Mouse (Mus musculus) ovary, postnatal 10 days (tissue): ENCODE measurements around the gene Gm49425.
A peak's percentile ranks its signal among the peaks of the same experiment; 100 is the strongest.
"Not testable (repeated sequence)": the region's sequence is repeated elsewhere in the genome, so short reads cannot be mapped to it uniquely, and the experiment has no call there.

Source experiments
- DNase-seq: peaks from one replicate; pipeline ENCODE4 v3.0.0; 2022; ENCODE audit warnings: low spot score

The Gm49425 gene

DNA sequence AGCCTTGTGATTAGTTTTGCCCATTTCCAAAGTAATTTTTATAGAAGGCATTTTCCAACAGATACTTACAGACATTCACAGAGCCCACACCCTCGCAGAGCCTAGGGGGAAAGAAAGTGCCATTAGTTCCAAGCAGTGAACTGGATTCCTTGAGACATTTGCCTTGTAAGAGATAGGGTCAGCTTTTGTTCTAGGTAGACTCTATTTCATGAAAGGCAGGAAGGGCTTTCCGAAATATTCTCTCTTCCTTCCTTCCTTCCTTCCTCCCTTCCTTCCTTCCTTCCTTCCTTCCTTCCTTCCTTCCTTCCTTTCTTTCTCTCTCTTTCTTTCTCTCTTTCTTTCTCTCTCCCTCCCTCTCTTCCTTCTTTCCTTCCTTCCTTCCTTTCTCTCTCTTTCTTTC is at the start of gene Gm49425:
Gene Gm49425 (minus strand): TSS at position 101 of the 400 bp plus-strand sequence.
- not testable (repeated sequence) for DNase-seq

DNA sequence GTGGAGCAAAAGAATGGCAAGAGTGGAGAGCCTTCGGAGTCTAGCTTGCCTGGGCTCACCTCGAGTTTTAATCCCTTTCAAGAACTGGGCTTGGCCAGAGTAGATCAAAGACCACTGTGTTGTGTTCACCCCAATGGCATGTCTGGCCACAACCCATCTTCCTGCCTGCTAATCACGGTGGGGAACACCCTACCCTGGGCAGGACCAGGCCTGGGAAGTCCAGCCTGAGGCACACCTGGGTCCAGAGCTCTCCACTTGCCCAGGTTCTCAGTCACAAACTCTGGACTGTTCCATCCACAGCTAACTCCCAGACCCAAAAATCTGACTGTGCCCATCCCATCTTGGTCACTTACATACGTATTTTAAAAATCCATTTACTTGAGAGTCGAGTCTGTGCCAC is 45.8 kb upstream of the Gm49425 start, which contains the start of gene Krt90:
Gene Krt90 (minus strand): TSS at position 101 of the 400 bp plus-strand sequence.
- DNase-seq: no peak

DNA sequence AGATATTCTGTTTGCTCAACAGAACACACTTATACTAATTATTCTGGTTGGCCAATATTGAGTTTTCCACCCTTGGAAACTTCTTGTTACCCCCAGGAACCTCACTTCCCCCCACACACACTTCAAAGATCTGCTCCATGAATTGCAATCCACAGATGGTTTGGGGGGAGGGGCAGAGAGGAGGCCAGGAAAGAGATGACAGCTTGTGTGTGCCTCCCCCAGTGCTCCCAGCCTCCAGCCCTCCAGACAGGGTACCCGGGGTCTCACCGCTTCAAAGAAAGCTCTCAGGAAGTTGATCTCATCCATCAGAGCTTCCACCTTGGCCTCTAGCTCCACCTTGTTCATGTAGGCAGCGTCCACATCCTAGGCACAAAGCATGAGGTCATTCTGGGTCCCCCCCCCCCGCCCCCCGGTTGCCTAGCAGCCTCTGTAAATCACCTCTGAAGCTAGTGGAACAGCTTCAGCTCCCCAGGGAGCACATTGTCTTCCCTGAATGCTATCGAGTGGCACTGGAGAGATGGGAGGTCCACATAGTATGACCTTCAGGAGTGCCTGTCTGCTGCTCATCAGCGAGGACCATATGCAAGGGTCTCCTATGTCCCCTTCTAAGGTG is 41.1 kb upstream of the Gm49425 start:
- DNase-seq: no peak

DNA sequence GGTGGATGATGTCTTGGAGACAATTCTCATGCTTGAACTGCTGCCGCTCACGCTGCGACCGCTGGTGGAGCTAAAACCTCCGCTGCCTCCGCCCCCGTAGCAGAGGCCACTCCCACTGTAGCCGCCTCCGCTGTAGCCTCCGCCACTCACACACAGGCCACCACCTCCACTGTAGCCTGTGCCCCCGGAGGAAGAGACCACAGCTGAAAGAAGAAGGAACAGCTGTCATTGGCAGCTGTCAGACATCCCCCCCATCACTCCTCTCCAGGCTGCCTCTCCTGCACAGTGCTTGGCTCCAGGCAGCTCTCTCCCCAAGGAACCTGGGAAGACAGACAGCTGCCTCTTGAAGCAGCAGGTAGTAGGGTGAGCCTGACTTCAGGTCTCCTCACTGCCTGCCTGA is 36.1 kb upstream of the Gm49425 start:
- DNase-seq: no peak

DNA sequence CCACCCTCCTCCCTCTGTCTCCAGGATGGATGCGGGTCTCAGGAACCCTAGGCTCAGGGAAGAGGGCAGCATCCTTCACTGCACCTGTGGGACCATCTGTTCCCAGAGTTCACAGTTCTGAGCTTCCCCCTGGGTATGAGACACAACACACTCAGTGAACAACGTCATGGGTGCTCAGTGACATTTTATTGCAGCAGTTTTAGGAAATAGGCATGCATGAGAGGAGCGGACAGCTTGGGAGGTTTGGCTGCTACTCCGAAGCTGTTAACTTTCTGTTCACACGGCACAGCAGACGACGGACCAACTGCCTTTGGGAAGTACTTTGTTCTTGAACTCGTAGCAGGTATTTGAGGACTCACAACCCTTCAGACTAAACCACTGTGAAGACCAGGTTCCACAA is 35.1 kb upstream of the Gm49425 start:
- no peak for DNase-seq

DNA sequence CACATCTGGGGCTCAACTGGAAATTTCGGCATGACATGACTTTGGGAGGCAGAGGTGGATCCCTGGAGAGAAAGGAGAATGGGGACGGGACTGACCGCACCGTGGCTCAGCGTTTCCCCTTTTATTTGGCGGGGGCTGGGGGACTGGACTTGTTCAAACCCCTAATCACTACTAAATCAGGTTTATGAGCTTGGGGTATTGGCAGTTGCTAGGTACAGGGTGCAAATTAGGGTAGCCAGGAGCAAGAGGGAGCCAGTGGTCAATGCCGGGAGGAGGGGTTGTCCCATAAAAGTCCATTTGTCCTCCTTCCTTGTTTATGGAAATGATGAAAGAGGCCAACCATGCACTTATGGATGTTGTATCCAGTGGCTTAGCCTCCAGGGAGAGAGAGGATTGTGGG is 33.5 kb upstream of the Gm49425 start, which contains the start of gene Krt82:
Gene Krt82 (minus strand): TSS at position 101 of the 400 bp plus-strand sequence.
- no peak for DNase-seq

DNA sequence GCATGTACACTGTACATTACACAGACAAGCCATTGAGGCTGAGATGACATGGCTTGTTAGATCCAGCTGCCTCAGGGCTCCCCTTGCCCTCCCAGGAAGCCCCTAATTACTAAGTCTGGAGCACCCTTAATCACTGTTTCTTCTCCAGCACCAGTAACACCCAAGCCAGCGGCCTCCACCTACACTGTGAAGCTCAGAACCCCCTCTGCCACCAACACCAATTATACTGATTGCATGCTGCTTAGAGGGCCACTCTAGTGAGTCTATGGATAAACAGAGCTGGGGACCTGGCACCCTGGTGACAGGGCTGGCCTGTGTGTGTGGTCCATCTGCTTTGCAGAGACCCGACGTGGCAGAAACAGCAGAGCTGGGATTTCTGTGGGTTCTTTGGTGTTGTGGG is 27.4 kb upstream of the Gm49425 start:
- DNase-seq: no peak

DNA sequence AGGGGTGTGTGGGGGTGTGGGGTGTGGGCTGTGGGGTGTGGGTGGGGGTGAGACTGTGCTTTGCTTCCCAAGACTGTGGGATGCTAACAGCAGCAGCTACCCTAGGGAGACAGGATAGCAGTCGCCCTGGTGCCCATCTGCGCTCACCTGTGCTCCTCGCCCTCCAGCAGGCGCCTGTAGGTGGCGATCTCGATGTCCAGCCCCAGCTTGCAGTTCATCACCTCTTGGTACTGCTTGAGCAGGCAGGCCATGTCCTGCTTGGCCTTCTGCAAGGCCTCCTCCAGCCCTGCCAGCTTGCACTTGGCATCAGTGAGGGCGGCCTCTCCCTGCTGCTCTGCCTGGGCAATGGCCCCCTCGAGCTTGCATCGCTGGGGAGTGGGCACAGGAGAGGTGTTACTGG is 25.5 kb upstream of the Gm49425 start:
- no peak for DNase-seq

DNA sequence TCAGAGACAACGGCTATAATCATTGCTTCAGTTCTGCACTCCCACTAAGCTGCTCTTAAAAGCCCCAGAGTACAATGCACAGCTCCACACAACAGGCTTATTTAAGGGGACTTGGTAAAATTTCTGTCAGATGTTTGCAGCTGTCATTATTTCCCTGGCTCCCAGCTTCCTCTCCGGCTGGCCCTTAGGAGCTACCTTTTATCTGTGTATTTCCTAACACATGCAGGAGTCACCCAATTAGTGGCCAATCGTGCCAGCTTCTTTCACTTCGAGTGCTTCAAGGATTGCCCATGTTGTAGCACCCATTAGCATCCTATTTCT is 21.5 kb upstream of the Gm49425 start:
- no peak for DNase-seq

DNA sequence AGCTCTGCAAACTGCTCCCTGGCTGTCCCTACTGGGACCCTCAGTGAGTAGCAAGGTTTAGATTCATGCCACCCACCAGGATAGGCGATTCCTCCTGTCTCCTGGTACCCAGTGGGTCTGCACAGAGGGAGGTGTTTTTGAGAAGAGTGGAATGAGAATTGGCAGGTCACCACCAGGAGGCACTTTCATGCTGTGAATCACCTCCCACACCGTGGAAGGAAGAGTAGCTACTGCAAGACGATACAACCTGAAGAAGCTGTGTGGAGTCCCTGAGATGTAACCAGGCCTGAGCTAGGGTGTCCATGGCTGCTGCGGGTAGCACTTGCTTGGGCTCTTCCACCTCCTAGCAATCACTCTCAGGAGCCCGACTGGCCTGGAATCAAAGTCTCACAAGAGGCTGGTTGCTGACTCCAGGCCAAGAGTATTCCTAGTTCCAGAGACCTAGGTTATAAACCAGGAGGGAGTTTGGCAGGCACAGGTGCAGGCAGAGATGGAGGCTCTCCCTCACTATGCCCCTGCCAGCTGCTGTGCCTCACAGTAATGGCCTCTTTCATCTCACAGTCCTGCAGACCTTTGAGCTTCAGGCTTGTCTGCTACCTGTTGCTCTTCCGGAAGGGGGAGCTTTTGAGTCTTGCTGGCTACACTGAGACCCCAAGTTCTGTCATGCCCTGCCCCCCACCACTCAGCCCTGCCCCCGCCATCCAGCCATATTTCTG is 21.0 kb upstream of the Gm49425 start:
- no peak for DNase-seq

DNA sequence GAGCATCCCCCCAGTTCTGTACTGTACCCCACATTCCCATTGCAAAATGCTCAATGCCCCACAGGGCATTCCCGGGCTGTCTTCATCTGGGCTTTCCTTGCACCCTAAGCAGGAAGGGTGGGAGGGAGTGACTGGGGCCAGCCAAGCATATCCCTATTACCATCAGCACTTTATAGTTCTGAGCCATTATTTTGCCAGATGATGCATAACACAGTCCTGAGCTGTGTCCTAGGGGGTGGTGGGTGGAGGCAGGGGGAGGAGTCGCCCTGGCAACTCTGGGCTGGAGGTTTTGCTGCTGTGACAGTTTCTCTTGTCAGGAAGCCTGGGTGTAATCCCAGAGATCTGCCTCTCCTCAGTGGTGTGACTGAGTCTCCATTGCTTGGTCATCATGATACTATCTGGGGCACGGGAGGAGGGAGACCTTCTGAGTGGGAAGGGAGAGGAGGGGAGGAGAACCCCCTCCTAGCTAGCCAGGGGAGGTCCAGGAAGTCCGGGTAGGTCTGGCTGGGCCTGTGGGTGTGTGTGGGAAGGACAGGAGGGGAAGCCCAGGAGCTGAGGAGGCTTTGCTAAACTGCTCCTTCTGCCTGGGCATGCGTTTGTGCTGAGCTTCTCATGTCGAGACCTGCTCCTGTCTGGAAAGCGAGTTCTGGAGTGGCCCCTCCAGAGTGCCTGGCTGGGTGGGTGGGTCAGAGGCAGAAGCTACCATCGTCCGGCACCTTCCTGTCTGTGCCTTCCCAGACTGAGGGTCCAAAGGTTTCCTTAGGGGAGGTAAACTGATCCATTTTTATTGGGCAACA is 19.2 kb upstream of the Gm49425 start:
- no peak for DNase-seq

DNA sequence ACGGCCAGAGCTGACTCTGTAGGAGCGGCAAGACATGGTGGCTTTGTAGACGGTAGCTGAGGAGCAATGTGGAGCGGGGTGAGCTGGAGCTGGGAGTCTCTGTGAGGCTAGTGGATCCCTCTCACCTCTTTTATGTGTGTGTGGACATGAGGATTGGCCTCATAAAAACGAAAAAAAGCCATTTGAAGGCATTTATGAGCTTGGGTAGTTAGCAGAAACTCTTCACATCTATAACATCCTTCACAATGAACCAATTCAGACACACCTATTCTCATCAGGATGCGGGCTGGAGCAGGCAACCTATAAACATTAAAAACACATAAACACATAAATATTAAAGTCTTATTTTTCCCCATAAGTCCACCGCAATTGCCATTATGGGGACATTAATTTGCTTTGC is 15.7 kb upstream of the Gm49425 start, which contains the start of gene Krt84:
Gene Krt84 (minus strand): TSS at position 101 of the 400 bp plus-strand sequence.
- DNase-seq: no peak

DNA sequence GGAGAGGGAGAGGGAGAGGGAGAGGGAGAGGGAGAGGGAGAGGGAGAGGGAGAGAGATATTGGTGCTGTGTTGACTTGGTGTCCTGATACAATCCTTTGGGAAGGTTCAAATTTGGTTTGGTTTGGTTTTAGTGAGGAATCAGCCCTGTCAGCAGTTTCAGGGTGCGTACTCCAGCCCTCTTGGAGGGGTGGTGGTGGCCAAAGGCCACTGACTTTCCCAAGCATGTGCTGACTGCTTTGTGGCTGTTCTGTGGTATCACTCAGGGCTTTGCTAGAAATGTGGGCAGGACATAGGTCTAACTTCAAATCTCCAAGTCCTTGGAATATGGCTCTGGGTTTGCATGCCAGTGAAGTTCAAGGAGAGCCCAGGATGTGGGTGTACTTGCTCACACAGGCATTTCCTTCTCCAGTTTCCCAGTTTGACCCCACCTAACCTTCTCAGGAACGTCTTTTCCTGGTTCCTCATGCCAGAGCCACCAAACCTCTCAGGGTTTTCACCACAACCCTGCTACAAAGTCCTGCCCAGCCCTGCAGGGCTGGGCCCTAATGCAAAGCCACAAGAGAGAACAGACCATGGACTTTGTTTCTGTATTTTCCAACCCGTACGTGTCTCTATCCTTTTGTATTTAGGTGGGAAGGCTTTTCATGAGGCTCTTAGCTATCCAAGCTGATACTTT is 5.6 kb upstream of the Gm49425 start:
- no peak for DNase-seq

DNA sequence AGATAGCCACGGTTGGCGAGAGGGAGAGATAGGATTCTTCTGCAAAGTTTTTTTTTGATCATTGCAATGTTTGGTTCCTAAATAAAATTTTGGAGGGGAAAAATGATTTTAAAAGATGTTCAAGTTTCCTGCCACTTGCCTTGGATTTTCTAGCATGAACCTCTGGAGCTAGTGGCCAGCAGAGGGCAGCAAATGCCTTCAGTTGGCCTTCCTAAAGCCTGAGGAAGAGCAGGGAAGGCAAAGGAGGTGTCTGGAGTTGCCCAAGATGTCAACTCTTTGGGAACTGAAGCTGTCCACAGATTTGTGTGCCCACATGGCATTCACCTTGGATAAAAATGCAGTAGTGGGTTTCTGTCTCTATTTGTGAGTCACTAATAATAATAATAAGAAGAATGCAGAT is 2.7 kb upstream of the Gm49425 start:
- peak; percentile 52 for DNase-seq

DNA sequence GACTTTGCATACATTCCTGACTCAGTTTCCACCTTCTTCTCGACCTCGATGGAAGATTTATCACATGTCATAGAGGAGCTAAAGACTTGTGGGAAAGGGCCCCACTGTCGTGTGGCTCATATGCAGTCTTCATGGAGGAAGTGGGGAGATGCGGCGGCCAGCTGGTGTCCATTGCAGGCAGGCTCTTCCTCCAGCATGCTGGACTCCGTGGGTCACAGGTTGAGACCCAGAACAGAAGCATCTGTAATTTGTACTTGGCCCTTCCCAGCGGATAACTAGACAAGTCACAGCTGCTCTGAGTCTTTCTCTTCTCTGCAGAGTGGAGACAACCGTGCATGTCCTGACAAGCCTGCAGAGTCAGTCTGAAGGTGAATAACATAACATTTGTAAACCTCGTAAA is 8.8 kb downstream of the Gm49425 start:
- DNase-seq: no peak

DNA sequence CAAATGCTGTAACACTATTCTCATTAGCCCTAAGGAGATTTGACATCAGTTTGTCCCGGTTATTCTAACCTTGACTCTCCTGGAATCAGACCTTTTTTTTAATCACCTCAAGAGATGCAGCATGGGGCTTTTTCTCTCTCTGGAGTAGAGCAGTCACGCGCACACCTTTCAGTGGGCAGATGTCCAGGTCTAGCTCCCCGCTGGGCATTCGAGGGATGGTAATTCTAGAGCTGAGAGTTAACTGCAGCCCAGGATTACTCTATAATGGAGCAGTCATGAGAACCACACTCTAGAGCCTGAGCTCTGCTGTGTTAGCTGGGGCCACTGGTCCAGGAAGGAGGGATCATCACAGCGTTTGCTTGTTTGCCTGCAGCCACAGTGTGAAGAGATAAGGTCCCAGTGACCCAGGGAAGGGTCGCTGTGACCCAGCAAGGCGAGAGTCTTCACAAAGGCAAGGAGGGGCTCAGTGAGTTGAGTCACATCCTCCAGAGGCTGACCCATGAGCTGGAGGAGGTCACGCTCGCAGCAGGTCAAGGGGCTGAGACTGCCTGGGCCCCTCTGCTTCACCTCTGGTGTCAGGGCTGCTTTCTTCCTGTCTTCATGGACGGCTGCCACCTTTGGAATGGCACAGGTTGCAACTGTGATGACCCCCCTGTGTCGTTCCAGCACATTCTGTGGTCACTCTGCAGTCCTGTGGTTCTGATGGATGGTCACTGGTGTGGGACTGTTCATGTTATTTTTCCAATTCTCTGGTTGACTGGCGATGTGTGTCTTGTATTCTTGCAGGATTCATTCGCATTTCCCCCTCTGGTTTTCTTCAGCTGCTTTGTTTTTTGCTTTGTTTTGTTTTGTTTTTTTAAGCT is 9.9 kb downstream of the Gm49425 start:
- no peak for DNase-seq

DNA sequence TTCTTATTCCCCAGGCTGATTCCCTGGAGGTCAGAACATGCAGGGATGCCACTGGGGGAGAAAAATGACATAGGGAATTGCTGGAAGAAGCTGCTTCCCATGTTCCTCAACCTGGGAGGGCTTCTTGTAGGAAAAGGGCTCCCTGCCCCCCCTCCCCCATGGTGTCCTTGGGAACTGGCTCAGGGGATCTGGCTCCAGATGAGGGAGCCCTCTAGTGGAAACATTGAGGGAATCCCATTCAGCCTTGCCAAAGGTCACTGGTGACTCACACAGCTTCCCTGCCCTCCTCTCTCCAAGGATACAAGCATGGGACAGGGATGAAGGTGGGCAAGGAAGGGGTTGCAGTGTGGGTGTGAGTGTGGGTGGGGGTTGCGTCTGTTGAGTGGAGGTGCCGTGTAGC is 19.9 kb downstream of the Gm49425 start:
- DNase-seq: no peak

DNA sequence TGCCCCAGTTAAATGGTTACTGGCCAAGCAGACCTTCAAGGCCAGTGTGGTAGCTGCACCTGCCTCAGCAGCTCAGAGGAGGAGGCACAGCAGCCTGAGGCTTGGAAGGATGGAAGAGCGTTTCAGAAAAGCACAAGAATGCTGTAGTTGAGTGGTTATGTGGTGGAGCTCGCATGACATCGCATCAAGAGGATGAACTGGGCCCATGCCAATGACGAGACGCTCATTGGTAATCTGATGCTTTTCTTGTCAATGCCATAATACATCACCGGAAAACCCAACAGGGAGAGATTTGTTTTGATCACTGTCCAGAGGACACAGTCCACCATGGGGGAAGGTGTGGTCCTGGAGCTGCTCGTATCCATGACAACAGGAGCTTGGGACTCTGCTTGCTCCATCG is 21.8 kb downstream of the Gm49425 start:
- no peak for DNase-seq

DNA sequence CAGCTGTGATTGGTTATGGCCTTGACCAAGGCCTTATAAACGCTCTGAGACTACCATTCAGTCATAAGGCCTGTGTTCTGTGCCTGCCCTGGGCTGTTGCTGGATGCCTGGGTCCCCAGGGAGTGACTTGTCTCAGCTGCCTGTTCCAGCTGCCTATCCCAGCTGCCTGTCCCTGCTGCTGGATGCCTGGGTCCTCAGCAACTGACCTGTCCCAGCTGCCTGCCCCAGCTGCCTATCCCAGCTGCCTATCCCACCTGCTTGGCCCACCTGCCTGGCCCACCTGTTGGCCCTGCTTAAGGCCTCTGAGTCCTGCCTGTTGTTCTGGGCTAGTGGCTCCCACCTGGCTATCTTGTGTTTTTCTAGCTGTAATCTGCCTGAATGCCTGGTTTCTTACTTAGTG is 22.9 kb downstream of the Gm49425 start:
- DNase-seq: no peak

DNA sequence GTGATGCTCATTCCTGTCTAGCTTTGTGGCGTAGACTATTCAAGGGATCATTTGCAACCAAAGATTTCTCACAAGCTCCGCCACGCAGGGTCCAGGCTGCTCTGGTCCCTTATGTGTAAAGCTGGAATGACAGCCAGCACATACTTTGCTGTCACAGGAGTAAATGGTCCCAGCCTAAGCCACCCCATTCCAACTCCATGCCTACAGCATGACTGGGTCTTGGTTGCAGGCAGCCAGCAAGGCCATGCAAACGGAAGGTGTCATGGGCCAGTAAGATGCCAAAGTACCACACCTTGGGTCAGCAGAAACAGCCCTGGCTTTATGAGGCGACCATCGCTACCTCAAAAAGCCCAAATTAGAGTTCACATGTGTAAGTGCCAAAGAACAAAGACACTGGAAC is 23.3 kb downstream of the Gm49425 start:
- no peak for DNase-seq

DNA sequence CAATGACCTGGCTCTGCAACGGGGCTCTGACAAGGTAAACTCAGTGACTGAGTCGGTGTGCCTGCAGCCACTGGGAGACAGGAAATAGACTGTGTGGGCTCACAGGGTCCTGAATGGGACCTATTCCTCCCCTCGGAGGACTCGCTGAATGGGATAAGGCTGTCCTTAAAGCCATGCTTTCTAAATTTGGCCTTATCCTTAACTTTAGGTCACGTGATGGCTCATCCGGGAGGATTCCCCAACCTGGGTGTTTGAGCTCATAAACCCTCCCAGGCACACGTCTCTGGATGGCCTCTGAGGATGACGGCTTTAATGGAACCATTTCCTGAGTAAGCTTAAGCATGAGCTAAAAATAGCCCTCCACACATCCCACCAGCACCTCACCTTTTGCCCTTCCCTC is 24.3 kb downstream of the Gm49425 start:
- DNase-seq: no peak

DNA sequence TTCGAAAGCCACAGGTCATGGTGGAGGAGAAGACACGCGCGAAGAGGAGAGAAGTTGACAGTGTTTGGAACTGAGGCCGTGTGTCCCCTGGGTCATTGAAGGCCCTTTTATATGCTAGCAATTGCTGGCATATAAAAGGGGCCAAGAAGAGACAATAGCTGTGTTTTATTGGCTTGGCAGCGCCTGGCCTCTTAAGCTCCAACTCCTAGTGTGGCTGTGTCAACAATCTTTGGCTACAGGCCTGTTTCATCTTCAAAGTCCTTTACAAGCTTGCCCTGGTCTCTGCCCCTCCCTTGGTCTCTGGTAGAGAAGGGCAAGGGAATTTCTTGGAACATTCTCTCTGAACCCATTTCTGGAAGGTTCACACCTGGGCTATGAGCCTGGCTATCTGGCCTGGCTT is 25.6 kb downstream of the Gm49425 start, which contains the start of gene Krt83:
Gene Krt83 (minus strand): TSS at position 82 of the 400 bp plus-strand sequence.
- DNase-seq: no peak
